Mouse (Mus musculus) G1E (cell line): ENCODE measurements around the gene Ccdc62. TPM values are rescaled to one million over a fixed set of nuclear protein-coding genes. Genes with fewer than 3 reads are reported as not detected.

ENCODE experiments used
- ATAC-seq: 2 replicates; pipeline ENCODE4 v1.8.0; 2016; ENCODE audit warnings: mild to moderate bottlenecking; ENCODE audit not compliant: insufficient number of reproducible peaks, poor library complexity, low FRiP score, severe bottlenecking; ENCODE audit errors: extremely low read depth
- DNase-seq: peaks from one replicate; pipeline ENCODE4 v3.0.0; 2012; ENCODE audit warnings: low spot score
- H3K27me3 ChIP-seq: 2 replicates; pipeline ENCODE4 v1.6.1; 2012; ENCODE audit warnings: mild to moderate bottlenecking, low read length, inconsistent platforms; ENCODE audit not compliant: insufficient read depth
- H3K36me3 ChIP-seq: replicated peaks from 2 replicates; pipeline ENCODE3; 2012; ENCODE audit warnings: mild to moderate bottlenecking, inconsistent platforms
- H3K4me1 ChIP-seq: 2 replicates; pipeline ENCODE4 v1.6.1; 2012; ENCODE audit warnings: low read depth, low read length, inconsistent platforms, mixed read lengths; ENCODE audit not compliant: insufficient read depth
- H3K4me3 ChIP-seq: 2 replicates; pipeline ENCODE4 v1.5.1; 2012; ENCODE audit warnings: low read depth, mild to moderate bottlenecking, inconsistent platforms, low read length, moderate library complexity, mixed read lengths
- H3K9me3 ChIP-seq: replicated peaks from 2 replicates; pipeline ENCODE4 v1.6.1; 2012; ENCODE audit warnings: inconsistent platforms
- CTCF ChIP-seq: IDR thresholded peaks from 2 replicates; pipeline ENCODE4 v1.5.1; 2012; ENCODE audit warnings: low read depth, low read length, inconsistent platforms, mixed read lengths
- GATA1 ChIP-seq: IDR thresholded peaks from 2 replicates; pipeline ENCODE4 v1.6.1; 2012; ENCODE audit warnings: borderline replicate concordance, low read length, inconsistent platforms, mixed read lengths
- GATA2 ChIP-seq: IDR thresholded peaks from 2 replicates; pipeline ENCODE4 v1.6.1; 2012; ENCODE audit warnings: low read depth, low read length, inconsistent platforms, borderline replicate concordance
- POLR2AphosphoS5 ChIP-seq: IDR thresholded peaks from 2 replicates; pipeline ENCODE4 v1.6.1; 2012; ENCODE audit warnings: low read depth, low read length, inconsistent platforms; ENCODE audit not compliant: insufficient replicate concordance
- TAL1 ChIP-seq: conservative IDR thresholded peaks from 2 replicates; pipeline ENCODE4 v1.6.1; 2012; ENCODE audit warnings: low read depth, low read length, inconsistent platforms, mixed read lengths
- polyA plus RNA-seq: library from polyadenylated mRNA; stranded (reverse); fragments of >175 nt; gene quantifications from 2 replicates; pipeline ENCODE4 v1.2.3, GENCODE M21; 2012
- total RNA-seq, 2 experiments: library from RNA; stranded (forward) in 1 of 2; stranded (reverse) in 1 of 2; fragments of 200-1000 nt in 1 of 2; fragments of >200 nt in 1 of 2; fragmentation: Nextera tagmentation in 1 of 2; gene quantifications; 2 replicates each; pipeline ENCODE4 v1.2.3; 2014 to 2017

Ccdc62 gene
- total and polyA plus RNA-seq, 3 experiments, result 3.0 to 9.4 (median 5.0) TPM

GRCm38 (mm10) chr5:123974179-123974485 lies 43.7 kb downstream of the Ccdc62 start:
- DNase-seq, result no peak
- peaks cover 30% of the 10 kb centered on the region for H3K27me3 ChIP-seq

DNA sequence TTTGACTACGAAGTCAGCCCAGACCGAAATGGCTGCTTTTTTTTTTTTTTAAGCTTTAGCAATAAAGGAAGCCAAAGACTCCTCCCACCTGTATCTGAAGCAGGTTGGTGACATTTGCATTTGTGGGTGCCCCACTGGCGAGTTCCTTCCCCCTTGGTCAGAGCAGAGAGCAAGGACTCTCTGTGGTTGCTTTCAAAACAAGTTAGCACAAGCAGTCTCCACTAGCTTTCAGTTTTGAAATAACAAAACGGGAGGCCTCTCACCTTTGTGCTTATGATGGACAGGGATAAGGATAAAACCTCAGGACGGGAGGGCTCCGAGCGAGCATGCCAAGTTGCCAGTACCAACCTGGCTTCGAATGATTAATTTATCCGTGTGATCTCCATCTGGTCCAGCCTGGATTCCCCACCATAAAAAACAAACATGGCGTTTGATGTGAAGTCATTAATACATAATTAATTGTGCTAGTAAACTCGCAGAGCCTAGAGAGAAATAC lies 44.2 kb downstream of the Ccdc62 start:
- Histone ChIP-seq H3K27me3 (peaks cover 28% of the 10 kb centered on the region), H3K9me3 (no peaks in the 10 kb centered on the region), H3K4me1 (peaks cover 25% of the 10 kb centered on the region), H3K4me3 (no peak overlapping the region; the same call in 1 of the 2 replicates), H3K36me3 (peaks cover 32% of the 10 kb centered on the region)
- TF ChIP-seq TAL1 (no peak), GATA2 (no peak), CTCF (no peak), GATA1 (no peak), POLR2AphosphoS5 (no peak)
- ATAC-seq (no peak), DNase-seq (peak; percentile 42)

More at GRCm38 (mm10) chr5:123974179-123974485, 43.7 kb downstream of the Ccdc62 start:
- H3K4me3 ChIP-seq, result peak overlapping the region; percentile 82
- ATAC-seq, result no peak
- no peaks in the 10 kb centered on the region for H3K9me3 ChIP-seq
- H3K4me1 ChIP-seq, result peaks cover 25% of the 10 kb centered on the region
- TF ChIP-seq POLR2AphosphoS5, result no peak
- TF ChIP-seq GATA1, result no peak
- TF ChIP-seq GATA2, result no peak
- TF ChIP-seq TAL1, result no peak
- TF ChIP-seq CTCF, result no peak
- peaks cover 27% of the 10 kb centered on the region for H3K36me3 ChIP-seq

DNA sequence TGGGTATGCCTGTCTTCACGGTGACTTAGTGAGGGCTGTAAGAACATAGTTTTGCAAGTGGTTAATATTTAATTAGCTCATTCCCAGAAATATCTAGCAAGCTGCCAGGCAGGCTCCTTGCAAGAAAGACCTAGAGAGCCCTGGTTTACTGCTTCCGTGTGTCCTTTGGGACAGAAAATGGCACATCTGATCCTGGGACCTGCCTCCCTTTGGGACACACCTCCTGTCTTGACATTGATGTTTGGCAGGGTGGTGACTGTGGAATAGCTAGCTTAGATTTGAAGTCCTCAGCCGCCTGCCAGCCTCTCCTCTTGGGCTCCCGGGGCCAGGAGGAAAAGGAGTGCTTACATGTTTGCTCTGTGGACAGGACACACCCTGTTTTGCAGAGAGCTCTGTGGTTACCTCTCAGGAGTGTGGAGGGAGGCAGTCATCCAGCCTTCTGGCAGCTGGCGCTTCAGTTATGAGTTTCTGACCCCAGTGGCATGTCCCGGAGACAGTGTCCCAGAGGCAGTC lies 45.2 kb downstream of the Ccdc62 start:
- Histone ChIP-seq H3K9me3 (no peaks in the 10 kb centered on the region), H3K36me3 (peaks cover 38% of the 10 kb centered on the region), H3K4me1 (peaks cover 29% of the 10 kb centered on the region), H3K27me3 (peaks cover 19% of the 10 kb centered on the region), H3K4me3 (no peak overlapping the region)
- DNase-seq, result no peak
- TF ChIP-seq TAL1 (no peak), GATA1 (no peak), CTCF (no peak), POLR2AphosphoS5 (no peak), GATA2 (no peak)
- ATAC-seq, result no peak

DNA sequence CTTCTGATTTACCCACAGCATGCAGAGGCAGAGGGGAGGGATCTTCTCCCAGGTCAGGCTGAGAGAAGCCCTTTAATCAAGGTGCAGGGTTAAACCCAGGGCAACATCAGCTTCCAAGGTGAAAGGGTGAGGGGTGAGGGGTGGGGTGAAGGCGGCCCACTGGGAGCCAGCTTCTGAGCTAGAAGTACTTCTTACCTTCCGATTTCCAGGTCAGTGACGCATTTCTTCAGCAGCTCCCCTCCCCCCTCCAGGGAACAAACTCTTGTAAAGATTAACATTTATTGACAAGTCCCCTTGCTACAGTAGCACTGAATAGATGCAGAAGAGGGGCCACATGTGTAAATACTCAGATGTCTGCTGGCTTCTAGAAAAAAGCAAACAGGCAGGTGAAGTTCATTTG lies 46.8 kb downstream of the Ccdc62 start:
- TF ChIP-seq POLR2AphosphoS5, result no peak
- TF ChIP-seq GATA1, result no peak
- no peak for TF ChIP-seq TAL1
- TF ChIP-seq CTCF, result no peak
- no peak for TF ChIP-seq GATA2

DNA sequence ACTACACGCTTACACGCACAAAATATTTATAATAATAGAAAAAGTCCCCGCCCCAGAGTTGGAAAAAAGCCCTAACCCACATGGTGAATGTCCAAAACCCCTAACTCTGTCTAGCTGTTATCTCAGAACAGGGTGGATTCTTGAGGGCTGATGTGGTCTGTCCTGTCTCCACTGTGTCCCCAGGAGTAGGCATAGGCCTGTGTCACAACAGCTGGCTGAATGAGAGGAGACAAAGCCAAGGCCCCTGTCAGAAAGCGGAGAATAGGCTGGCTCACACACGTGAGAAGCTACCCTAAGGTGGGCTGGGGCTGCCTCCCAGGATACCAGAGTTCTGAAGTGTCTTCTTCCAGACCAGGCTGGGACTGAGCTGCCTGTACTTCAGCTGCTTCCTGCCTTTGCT lies 47.7 kb downstream of the Ccdc62 start:
- no peak for DNase-seq
- H3K4me1 ChIP-seq, result peaks cover 36% of the 10 kb centered on the region
- no peaks in the 10 kb centered on the region for H3K9me3 ChIP-seq
- H3K4me3 ChIP-seq, result no peak overlapping the region
- peaks cover 43% of the 10 kb centered on the region for H3K36me3 ChIP-seq
- no peak for TF ChIP-seq CTCF
- no peak for TF ChIP-seq TAL1
- no peak for TF ChIP-seq GATA2
- TF ChIP-seq POLR2AphosphoS5, result no peak
- no peak for TF ChIP-seq GATA1
- no peak for ATAC-seq
- peaks cover 2% of the 10 kb centered on the region; the same call in 1 of the 2 replicates for H3K27me3 ChIP-seq

More for the DNA sequence above, 46.8 kb downstream of the Ccdc62 start:
- no peaks in the 10 kb centered on the region for H3K9me3 ChIP-seq
- H3K4me1 ChIP-seq, result peaks cover 32% of the 10 kb centered on the region
- DNase-seq (no peak), ATAC-seq (no peak)
- no peak overlapping the region for H3K4me3 ChIP-seq
- peaks cover 43% of the 10 kb centered on the region for H3K36me3 ChIP-seq
- peaks cover 9% of the 10 kb centered on the region for H3K27me3 ChIP-seq

- DNase-seq, result no peak
- Histone ChIP-seq H3K9me3 (no peaks in the 10 kb centered on the region), H3K4me1 (peaks cover 28% of the 10 kb centered on the region), H3K4me3 (no peak overlapping the region), H3K36me3 (peaks cover 48% of the 10 kb centered on the region), H3K27me3 (no peaks in the 10 kb centered on the region; the same call in 1 of the 2 replicates)
- ATAC-seq, result no peak
- TF ChIP-seq GATA1, result no peak
- no peak for TF ChIP-seq TAL1
- no peak for TF ChIP-seq GATA2
- TF ChIP-seq CTCF, result no peak
- no peak for TF ChIP-seq POLR2AphosphoS5
Measured at GRCm38 (mm10) chr5:123979221-123979979, 48.9 kb downstream of the Ccdc62 start.
